Mouse (Mus musculus) frontal cortex, postnatal 25 days (tissue): Measurements from ENCODE around the gene Gm11569.
"Not testable (repeated sequence)": the region's sequence is repeated elsewhere in the genome, so short reads cannot be mapped to it uniquely, and the experiment has no call there.

Experiments used
- DNase-seq, 2 experiments: peaks; one replicate each; pipeline ENCODE4 v3.0.0; 2022; ENCODE audit warnings: low spot score in 2 of 2

Gm11569 gene

GRCm38 (mm10) chr11:99798832-99799231, at the start of gene Gm11569:
TSS of gene Gm11569 (minus strand) at chr11:99798932.
- DNase-seq: not testable (repeated sequence)

- DNase-seq: no peak
Measured at GRCm38 (mm10) chr11:99846746-99847145, 48.0 kb upstream of the Gm11569 start.

DNA sequence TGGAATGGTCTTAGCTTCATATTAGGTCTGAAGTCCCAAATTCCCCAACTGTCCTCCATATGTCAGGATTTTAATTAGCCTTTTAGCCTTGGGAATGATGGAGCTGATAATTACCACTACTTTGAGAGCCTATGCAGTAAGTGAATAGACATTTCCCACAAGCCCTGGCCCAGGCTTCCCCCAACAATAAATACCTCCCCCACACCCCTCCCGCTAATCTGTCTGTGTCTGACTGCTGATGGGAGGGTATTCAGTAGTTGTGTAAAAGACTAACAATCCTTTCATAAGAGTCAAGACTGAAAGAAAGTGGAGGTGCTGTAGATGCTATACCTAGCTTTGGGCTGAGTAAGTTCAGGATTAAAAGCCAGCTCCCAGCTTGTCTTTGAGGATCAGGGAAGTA, 43.5 kb upstream of the Gm11569 start:
- DNase-seq: no peak

DNA sequence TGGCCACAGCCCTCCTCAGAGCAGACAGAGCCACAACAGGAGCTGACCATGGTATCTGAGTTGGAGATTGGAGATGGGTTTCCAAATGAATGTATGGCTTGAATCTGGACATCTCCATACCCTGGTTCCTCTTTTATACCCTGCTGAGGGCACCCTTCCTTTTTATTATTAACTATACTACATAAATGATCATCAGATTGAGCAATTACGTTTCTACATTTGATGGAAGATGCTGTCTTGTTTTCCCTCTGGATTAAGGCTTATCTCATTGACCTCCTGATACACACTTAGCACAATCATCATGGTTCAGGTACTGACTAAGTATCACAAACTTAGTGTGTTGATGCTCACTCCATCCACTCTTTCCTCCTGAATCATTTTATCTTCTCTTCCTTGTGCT, 39.2 kb upstream of the Gm11569 start, which contains the start of gene 2300003K06Rik:
2300003K06Rik (minus strand) TSS at position 101 of the 400 bp plus-strand sequence.
- no peak for DNase-seq

- DNase-seq: not testable (repeated sequence)
Measured at GRCm38 (mm10) chr11:99815566-99815965, 16.8 kb upstream of the Gm11569 start, which contains the start of gene Gm11564. TSS of gene Gm11564 (minus strand) at chr11:99815666.

DNA sequence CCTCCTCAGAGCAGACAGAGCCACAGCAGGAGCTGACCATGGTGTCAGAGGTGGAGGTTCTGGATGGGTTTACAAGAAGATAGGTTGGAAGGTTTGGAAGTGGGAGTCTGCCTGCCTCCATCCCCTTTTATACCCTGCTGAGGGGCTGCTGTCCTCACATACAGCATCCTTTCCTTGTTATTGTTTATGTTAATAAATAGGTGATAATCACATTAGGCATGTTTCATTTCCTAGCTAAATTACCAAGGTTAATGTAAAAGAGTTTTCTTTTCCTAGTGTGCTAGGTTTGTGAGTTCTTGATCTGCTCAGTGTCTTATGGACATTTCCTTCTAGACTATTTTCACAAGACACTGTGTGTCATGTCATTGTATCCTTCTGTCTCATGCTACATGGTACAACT, 11.1 kb upstream of the Gm11569 start, which contains the start of gene Krtap4-13:
Krtap4-13 (minus strand) TSS at position 101 of the 400 bp plus-strand sequence.
- not testable (repeated sequence) for DNase-seq

DNA sequence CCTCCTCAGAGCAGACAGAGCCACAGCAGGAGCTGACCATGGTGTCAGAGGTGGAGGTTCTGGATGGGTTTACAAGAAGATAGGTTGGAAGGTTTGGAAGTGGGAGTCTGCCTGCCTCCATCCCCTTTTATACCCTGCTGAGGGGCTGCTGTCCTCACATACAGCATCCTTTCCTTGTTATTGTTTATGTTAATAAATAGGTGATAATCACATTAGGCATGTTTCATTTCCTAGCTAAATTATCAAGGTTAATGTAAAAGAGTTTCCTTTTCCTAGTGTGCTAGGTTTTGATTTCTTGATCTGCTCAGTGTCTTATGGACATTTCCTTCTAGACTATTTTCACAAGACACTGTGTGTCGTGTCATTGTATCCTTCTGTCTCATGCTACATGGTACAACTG, 5.6 kb upstream of the Gm11569 start, which contains the start of gene Gm11554:
Gm11554 (minus strand) TSS at position 101 of the 400 bp plus-strand sequence.
- DNase-seq: not testable (repeated sequence)

DNA sequence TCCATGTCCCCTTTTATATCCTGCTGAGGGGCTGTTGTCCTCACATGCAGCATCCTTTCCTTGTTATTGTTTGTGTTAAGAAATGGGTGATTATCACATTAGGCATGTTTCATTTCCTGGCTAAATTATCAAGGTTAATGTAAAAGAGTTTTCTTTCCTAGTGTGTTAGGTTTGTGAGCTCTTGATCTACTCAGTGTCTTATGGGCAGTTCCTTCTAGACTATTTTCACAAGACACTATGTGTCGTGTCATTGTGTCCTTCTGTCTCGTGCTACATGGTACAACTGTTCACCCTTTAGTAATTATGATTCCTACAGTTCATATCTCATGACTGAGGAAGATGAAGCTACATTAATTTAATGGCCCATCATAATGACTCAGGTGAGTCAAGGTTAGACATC, 5.4 kb downstream of the Gm11569 start, which contains the start of gene Gm11596:
Gm11596 (minus strand) TSS at position 101 of the 400 bp plus-strand sequence.
- no peak for DNase-seq

DNA sequence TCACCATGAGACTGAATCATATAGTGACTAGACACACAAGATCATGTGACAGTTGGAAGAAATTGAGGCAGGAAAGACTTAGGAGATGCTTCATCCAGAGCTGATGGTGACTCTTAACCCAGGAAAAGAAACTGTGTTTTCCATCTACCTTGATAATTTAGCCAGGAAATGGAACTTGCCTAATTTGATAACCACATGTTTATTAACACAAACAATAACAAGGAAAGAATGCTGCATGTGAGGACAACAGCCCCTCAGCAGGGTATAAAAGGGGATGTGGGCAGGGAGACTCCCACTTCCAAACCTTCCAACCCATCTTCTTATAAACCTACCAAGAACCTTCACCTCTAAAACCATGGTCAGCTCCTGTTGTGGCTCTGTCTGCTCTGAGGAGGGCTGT, 13.8 kb downstream of the Gm11569 start, which contains the start of gene Krtap4-9:
Krtap4-9 (plus strand) TSS at position 301 of the 400 bp plus-strand sequence.
- DNase-seq: not testable (repeated sequence)

DNA sequence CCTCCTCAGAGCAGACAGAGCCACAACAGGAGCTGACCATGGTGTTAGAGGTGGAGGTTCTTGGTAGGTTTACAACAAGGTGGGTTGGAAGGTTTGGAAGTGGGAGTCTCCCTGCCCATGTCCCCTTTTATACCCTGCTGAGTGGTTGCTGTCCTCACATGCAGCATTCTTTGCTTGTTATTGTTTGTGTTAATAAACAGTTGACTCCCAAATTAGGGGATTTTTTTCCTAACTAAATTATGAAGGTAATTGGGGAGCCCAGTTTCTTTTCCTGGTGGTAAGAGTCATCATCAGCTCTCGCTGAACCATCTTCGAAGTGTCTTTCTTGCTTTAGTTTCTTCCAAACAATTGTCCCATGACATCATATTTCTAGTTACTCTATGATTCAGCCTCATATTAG, 18.1 kb downstream of the Gm11569 start, which contains the start of gene Krtap4-8:
Krtap4-8 (minus strand) TSS at position 101 of the 400 bp plus-strand sequence.
- DNase-seq: no peak

DNA sequence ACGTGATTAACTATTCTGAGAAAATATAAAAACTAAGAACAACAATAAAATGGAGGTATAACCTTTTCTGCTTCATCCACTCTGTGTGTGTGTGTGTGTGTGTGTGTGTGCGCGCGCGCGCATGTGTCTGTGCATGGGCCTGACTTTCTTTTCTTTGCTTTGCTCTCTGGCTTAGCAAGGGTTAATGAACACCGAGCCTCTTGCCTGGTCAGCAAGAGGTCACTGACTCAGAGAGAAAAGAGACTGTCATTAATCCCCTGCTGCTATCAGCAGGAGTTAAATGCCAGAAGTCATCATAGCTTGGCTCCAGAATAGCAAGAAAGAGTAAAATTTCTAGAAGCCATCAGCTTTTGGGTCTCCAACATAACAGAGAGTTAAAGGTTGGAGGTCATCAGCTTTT, 20.3 kb downstream of the Gm11569 start:
- no peak for DNase-seq

GRCm38 (mm10) chr11:99772813-99773212, 25.9 kb downstream of the Gm11569 start, which contains the start of gene Gm11595:
TSS of gene Gm11595 (minus strand) at chr11:99772913.
- DNase-seq: not testable (repeated sequence)

- DNase-seq: no peak
Measured at GRCm38 (mm10) chr11:99768410-99768809, 30.3 kb downstream of the Gm11569 start.

DNA sequence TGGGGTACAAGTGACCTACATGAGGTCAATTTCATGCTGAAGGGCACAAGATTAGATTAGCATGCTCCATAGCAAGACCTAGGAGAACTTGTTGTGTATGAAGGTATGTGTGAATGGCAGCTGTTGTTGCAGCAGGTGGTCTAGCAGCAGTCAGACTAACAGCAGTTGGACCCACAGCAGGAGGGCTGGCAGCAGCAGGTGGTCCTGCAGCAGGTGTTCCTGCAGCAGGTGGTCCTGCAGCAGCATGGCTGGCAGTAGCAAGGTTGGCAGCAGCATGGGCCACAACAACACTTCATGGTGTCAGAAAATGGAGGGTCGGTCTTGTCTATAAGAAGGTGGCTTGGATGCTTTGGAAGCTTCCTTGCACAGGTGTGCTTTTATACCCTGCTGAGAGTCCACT, 39.9 kb downstream of the Gm11569 start:
- no peak for DNase-seq
